Comparison of ENCODE assay signal across 10 mouse cellular contexts in genomic region chr7:30698589-30698988, GRCm38 (mm10). TPM values are rescaled to one million over a fixed set of nuclear protein-coding genes. Genes with fewer than 3 reads are reported as not detected.
DNase-seq lines count a peak whose midpoint lies in the region; ATAC-seq and TF ChIP-seq lines count a peak whose summit lies in the region.
"Had no signal": no experiment of that assay in that cellular context is flagged by ENCODE, and none has a peak within 500 bp of the region (broad histone marks: within the 10 kb centered on the region; RNA-seq: fewer than 3 reads in every experiment).

Gene 2200002J24Rik, plus strand, starts transcription at chr7:30698926.

- H3K27ac ChIP-seq in bone marrow macrophage, adult 2 months (ENCODE audit: insufficient read depth, low read depth, low read length) = peak within 1 kb of the TSS; percentile 63
- no peak within 1 kb of the TSS for H3K27ac ChIP-seq in liver, embryonic 14.5 days
- H3K27ac ChIP-seq in midbrain, postnatal 0 days (ENCODE audit: low read depth, low read length) = no peak within 1 kb of the TSS
- H3K27ac ChIP-seq: embryonic facial prominence, embryonic 13.5 days had no signal

- no peaks in the 10 kb centered on the region for H3K9me3 ChIP-seq in liver, embryonic 14.5 days (ENCODE audit: control insufficient read depth, low read length)
- no peaks in the 10 kb centered on the region for H3K9me3 ChIP-seq in midbrain, postnatal 0 days (ENCODE audit: low read length)
- H3K9me3 ChIP-seq: embryonic facial prominence, embryonic 13.5 days had no signal

- TF ChIP-seq EP300 in liver, embryonic 14.5 days (IDR thresholded peaks at IDR 0.05; ENCODE audit: low read depth) = no peak

- peak; percentile 43; the same call in 1 of the 2 replicates for ATAC-seq in liver, embryonic 14.5 days (ENCODE audit: insufficient read depth)
- no peak for ATAC-seq in midbrain, postnatal 0 days (ENCODE audit: low FRiP score)

- H3K27me3 ChIP-seq in liver, embryonic 14.5 days (ENCODE audit: control insufficient read depth, insufficient read depth, low read length) = no peaks in the 10 kb centered on the region
- H3K27me3 ChIP-seq in midbrain, postnatal 0 days (ENCODE audit: insufficient read depth, low read length) = no peaks in the 10 kb centered on the region
- H3K27me3 ChIP-seq: embryonic facial prominence, embryonic 13.5 days had no signal

- H3K4me2 ChIP-seq in liver, embryonic 14.5 days (ENCODE audit: low read depth) = no peak within 1 kb of the TSS
- H3K4me2 ChIP-seq in midbrain, postnatal 0 days (ENCODE audit: low read depth, low read length, poor library complexity, severe bottlenecking) = no peak within 1 kb of the TSS
- H3K4me2 ChIP-seq: embryonic facial prominence, embryonic 13.5 days had no signal

- peak; percentile 43 to 44 for DNase-seq in cerebellum, postnatal 10 days
- DNase-seq in cerebellum, adult 9-10 months = no peak
- DNase-seq in 3134 (ENCODE audit: extremely low read depth, insufficient read length, low spot score) = peak; percentile 27
- DNase-seq in liver, embryonic 14.5 days (ENCODE audit: low read depth in 3 of 3, low spot score in 3 of 3) = peak in 2 of 3 experiments; percentile 12 to 13
- DNase-seq in layer of hippocampus, postnatal 25 days (ENCODE audit: extremely low spot score in 1 of 2, low spot score in 1 of 2) = no peak
- DNase-seq in midbrain, postnatal 0 days (ENCODE audit: low spot score) = no peak
- no peak for DNase-seq in thymus, postnatal 25 days

- no peak for TF ChIP-seq CTCF in bone marrow macrophage, adult 2 months (IDR thresholded peaks at IDR 0.05; ENCODE audit: low read depth, low read length)
- TF ChIP-seq CTCF in liver, embryonic 14.5 days (IDR thresholded peaks at IDR 0.05; ENCODE audit: low read depth) = no peak
- TF ChIP-seq CTCF in midbrain, postnatal 0 days (IDR thresholded peaks at IDR 0.05) = no peak

- H3K4me3 ChIP-seq in bone marrow macrophage, adult 2 months (ENCODE audit: insufficient read depth, low read length) = no peak within 1 kb of the TSS
- no peak within 1 kb of the TSS for H3K4me3 ChIP-seq in liver, embryonic 14.5 days (ENCODE audit: insufficient read depth in 1 of 2, low read depth in 2 of 2, low read length in 2 of 2)
- no peak within 1 kb of the TSS for H3K4me3 ChIP-seq in midbrain, postnatal 0 days (ENCODE audit: low read depth, low read length)
- H3K4me3 ChIP-seq: embryonic facial prominence, embryonic 13.5 days had no signal

- no peaks in the 10 kb centered on the region for H3K36me3 ChIP-seq in liver, embryonic 14.5 days (replicated peaks; ENCODE audit: control insufficient read depth, insufficient read depth, low read depth)
- no peaks in the 10 kb centered on the region for H3K36me3 ChIP-seq in midbrain, postnatal 0 days (ENCODE audit: insufficient read depth, low read length)
- H3K36me3 ChIP-seq: embryonic facial prominence, embryonic 13.5 days had no signal

- H3K4me1 ChIP-seq in bone marrow macrophage, adult 2 months (ENCODE audit: control insufficient read depth, insufficient read depth, low read length) = peaks cover 15% of the 10 kb centered on the region
- peaks cover 0 to 3% of the 10 kb centered on the region in 2 experiments; a peak in 3 of 4 replicates for H3K4me1 ChIP-seq in liver, embryonic 14.5 days (replicated peaks; ENCODE audit: control insufficient read depth in 2 of 2, insufficient read depth in 2 of 2, low read length in 1 of 2)
- H3K4me1 ChIP-seq in midbrain, postnatal 0 days (ENCODE audit: insufficient read depth, low read length) = no peaks in the 10 kb centered on the region
- H3K4me1 ChIP-seq: embryonic facial prominence, embryonic 13.5 days had no signal

- 26% methylated on average over 9 of the region's 9 CpGs for WGBS in liver, embryonic 14.5 days (ENCODE audit: insufficient replicate concordance)
- whole genome bisulfite sequencing in midbrain, postnatal 0 days = 40% methylated on average over 9 of the region's 9 CpGs

- no peak within 1 kb of the TSS for H3K9ac ChIP-seq in liver, embryonic 14.5 days (replicated peaks)
- no peak within 1 kb of the TSS for H3K9ac ChIP-seq in midbrain, postnatal 0 days (replicated peaks; ENCODE audit: low read length, poor library complexity, severe bottlenecking)
- H3K9ac ChIP-seq: embryonic facial prominence, embryonic 13.5 days had no signal

- no peak for TF ChIP-seq POLR2A in bone marrow macrophage, adult 2 months (IDR thresholded peaks at IDR 0.05; ENCODE audit: borderline replicate concordance, low read depth, low read length)

RNA-seq across cellular contexts. Expression of gene 2200002J24Rik, which starts in this region (rescaled TPM):
- not detected in 2 replicates for polyA plus RNA-seq in bone marrow macrophage, adult 2 months (2012; ENCODE audit: insufficient read depth, insufficient read length, missing spikeins)
- polyA plus RNA-seq in liver, embryonic 14.5 days (2012; rRNA removed) = 0.13 and 0.32 TPM in 2 replicates
- 1.2 and 2.0 TPM in 2 replicates for polyA plus RNA-seq in liver, embryonic 14.5 days (2014; fragmentation: Nextera tagmentation; extraction: Ambion mirVana)
- total RNA-seq in layer of hippocampus, postnatal 25 days (2021) = not detected
- not detected in 2 replicates for total RNA-seq in midbrain, postnatal 0 days (2014; rRNA removed)
- polyA plus RNA-seq in midbrain, postnatal 0 days (2015; fragmentation: Nextera tagmentation; extraction: Ambion mirVana) = not detected in 2 replicates
- polyA plus RNA-seq: embryonic facial prominence, embryonic 13.5 days; neural tube, embryonic 14.5 days had no signal

Comparison
In these comparisons a context has a peak if more than half of its experiments do, and no peak if none do; other contexts are left out.
1. DNase-seq: peak in cerebellum, postnatal 10 days (2 of 2), 3134 (single experiment) and liver, embryonic 14.5 days (2 of 3); none in cerebellum, adult 9-10 months (single experiment), layer of hippocampus, postnatal 25 days (0 of 2), midbrain, postnatal 0 days (single experiment) and thymus, postnatal 25 days (single experiment).